Mouse (Mus musculus) heart, embryonic 12.5 days (tissue): ENCODE results near the gene Cpa4. TPM values are rescaled to one million over a fixed set of nuclear protein-coding genes. Genes with fewer than 3 reads are reported as not detected.

Experiments
- ATAC-seq: fragments of 200-750 bp; cut with Nextera tagmentation; 2 replicates; pipeline ENCODE4 v1.8.0; 2017; ENCODE audit warnings: moderate TSS enrichment, moderate library complexity; ENCODE audit not compliant: insufficient number of reproducible peaks, low FRiP score
- H3K27ac ChIP-seq: fragments of 300-500 bp; sonication (generic); 2 replicates; pipeline ENCODE4 v1.5.1; 2016; ENCODE audit warnings: mild to moderate bottlenecking, moderate library complexity; ENCODE audit not compliant: poor library complexity, severe bottlenecking
- H3K27me3 ChIP-seq: fragments of 300-500 bp; sonication (generic); replicated peaks from 2 replicates; pipeline ENCODE4 v1.6.1; 2016; ENCODE audit warnings: mild to moderate bottlenecking, moderate library complexity
- H3K36me3 ChIP-seq: fragments of 300-500 bp; sonication (generic); 2 replicates; pipeline ENCODE4 v1.6.1; 2016; ENCODE audit warnings: mild to moderate bottlenecking, moderate library complexity
- H3K4me1 ChIP-seq: fragments of 300-500 bp; sonication (generic); replicated peaks from 2 replicates; pipeline ENCODE4 v1.6.1; 2016; ENCODE audit warnings: mild to moderate bottlenecking
- H3K4me2 ChIP-seq: fragments of 300-500 bp; sonication (generic); 2 replicates; pipeline ENCODE4 v1.6.1; 2016; ENCODE audit warnings: mild to moderate bottlenecking, moderate library complexity
- H3K4me3 ChIP-seq: fragments of 300-500 bp; sonication (generic); 2 replicates; pipeline ENCODE4 v1.5.1; 2016; ENCODE audit warnings: mild to moderate bottlenecking
- H3K9ac ChIP-seq: fragments of 300-500 bp; sonication (generic); 2 replicates; pipeline ENCODE4 v1.6.1; 2016; ENCODE audit warnings: mild to moderate bottlenecking, moderate library complexity
- H3K9me3 ChIP-seq: fragments of 300-500 bp; sonication (generic); replicated peaks from 2 replicates; pipeline ENCODE4 v1.6.1; 2016; ENCODE audit warnings: mild to moderate bottlenecking, moderate library complexity
- WGBS: fragments of 180-500 bp; shearing (Covaris S2); methylation state at CpG from one replicate; pipeline ENCODE4 v1.1.7; 2016; 5-methylcytosine and 5-hydroxymethylcytosine counted together
- polyA plus RNA-seq: library from polyadenylated mRNA; unstranded; fragments of >200 nt; fragmentation: Nextera tagmentation; extraction: Ambion mirVana; gene quantifications from 2 replicates; pipeline ENCODE4 v1.2.1, GENCODE M21; 2016

Gene Cpa4
- polyA plus RNA-seq, 1 experiment from 2014 or later, result 2.9 TPM

- Histone ChIP-seq H3K27ac (peak overlapping the region; percentile 91), H3K9me3 (no peaks in the 10 kb centered on the region), H3K4me3 (no peak overlapping the region), H3K4me2 (peak overlapping the region; percentile 42), H3K27me3 (no peaks in the 10 kb centered on the region), H3K36me3 (no peaks in the 10 kb centered on the region), H3K9ac (peak overlapping the region; percentile 40; the same call in 1 of the 2 replicates), H3K4me1 (peaks cover 45% of the 10 kb centered on the region)
- WGBS, result 42% methylated on average over 20 of the region's 20 CpGs
- peak; percentile 88 for ATAC-seq
These were observed 4.5 kb downstream of the Cpa4 start for GRCm38 (mm10) chr6:30572456-30573311.

GRCm38 (mm10) chr6:30573380-30573779 is 5.2 kb downstream of the Cpa4 start:
- peaks cover 41% of the 10 kb centered on the region for H3K4me1 ChIP-seq
- H3K27ac ChIP-seq, result peak overlapping the region; percentile 85
- H3K36me3 ChIP-seq, result no peaks in the 10 kb centered on the region
- H3K9me3 ChIP-seq, result no peaks in the 10 kb centered on the region
- H3K9ac ChIP-seq, result no peak overlapping the region
- no peak overlapping the region for H3K4me3 ChIP-seq
- no peaks in the 10 kb centered on the region for H3K27me3 ChIP-seq
- no peak overlapping the region for H3K4me2 ChIP-seq
- ATAC-seq, result no peak
- 43% methylated on average over 5 of the region's 5 CpGs for WGBS

DNA sequence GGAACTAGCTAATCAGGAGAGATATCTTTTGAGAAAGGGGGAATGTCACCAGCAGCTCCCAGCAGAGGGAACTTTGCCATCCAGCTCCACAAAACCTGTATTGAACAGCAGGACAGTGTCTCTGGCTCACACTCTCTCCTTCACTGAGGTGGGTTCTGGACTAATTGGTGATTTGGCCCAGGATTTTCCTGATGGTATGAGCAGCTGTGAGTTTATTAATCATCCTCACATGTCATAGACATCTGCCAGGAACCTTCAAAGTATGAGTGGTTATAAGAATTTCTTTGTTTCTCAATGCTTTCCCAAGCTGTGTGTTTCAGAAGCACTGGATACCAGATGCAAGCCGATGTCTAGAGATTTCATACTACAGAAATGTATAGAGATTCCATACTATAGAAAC is 6.8 kb downstream of the Cpa4 start:
- no peaks in the 10 kb centered on the region for H3K9me3 ChIP-seq
- no peak for ATAC-seq
- H3K4me3 ChIP-seq, result no peak overlapping the region
- H3K27me3 ChIP-seq, result no peaks in the 10 kb centered on the region
- H3K36me3 ChIP-seq, result no peaks in the 10 kb centered on the region
- 78% methylated on average over 1 of the region's 1 CpGs for WGBS
- no peak overlapping the region for H3K4me2 ChIP-seq
- no peak overlapping the region for H3K9ac ChIP-seq
- no peak overlapping the region for H3K27ac ChIP-seq
- peaks cover 31% of the 10 kb centered on the region for H3K4me1 ChIP-seq

- H3K27me3 ChIP-seq, result no peaks in the 10 kb centered on the region
- no peak overlapping the region for H3K4me2 ChIP-seq
- no peaks in the 10 kb centered on the region for H3K9me3 ChIP-seq
- no peak overlapping the region for H3K9ac ChIP-seq
- ATAC-seq, result no peak
- peaks cover 23% of the 10 kb centered on the region for H3K4me1 ChIP-seq
- H3K36me3 ChIP-seq, result no peaks in the 10 kb centered on the region
- no peak overlapping the region for H3K4me3 ChIP-seq
- no peak overlapping the region for H3K27ac ChIP-seq
- 80% methylated on average over 17 of the region's 17 CpGs for WGBS
These were observed 8.5 kb downstream of the Cpa4 start for GRCm38 (mm10) chr6:30576477-30577203.

GRCm38 (mm10) chr6:30579961-30580840 is 12.0 kb downstream of the Cpa4 start:
- Histone ChIP-seq H3K4me2 (no peak overlapping the region), H3K27me3 (no peaks in the 10 kb centered on the region), H3K4me3 (no peak overlapping the region), H3K9ac (no peak overlapping the region), H3K27ac (no peak overlapping the region), H3K36me3 (no peaks in the 10 kb centered on the region), H3K9me3 (0 out of 2 replicates have a peak, but pooled peaks cover 2% of the 10 kb centered on the region), H3K4me1 (no peaks in the 10 kb centered on the region)
- ATAC-seq, result no peak
- WGBS, result 78% methylated on average over 17 of the region's 17 CpGs

DNA sequence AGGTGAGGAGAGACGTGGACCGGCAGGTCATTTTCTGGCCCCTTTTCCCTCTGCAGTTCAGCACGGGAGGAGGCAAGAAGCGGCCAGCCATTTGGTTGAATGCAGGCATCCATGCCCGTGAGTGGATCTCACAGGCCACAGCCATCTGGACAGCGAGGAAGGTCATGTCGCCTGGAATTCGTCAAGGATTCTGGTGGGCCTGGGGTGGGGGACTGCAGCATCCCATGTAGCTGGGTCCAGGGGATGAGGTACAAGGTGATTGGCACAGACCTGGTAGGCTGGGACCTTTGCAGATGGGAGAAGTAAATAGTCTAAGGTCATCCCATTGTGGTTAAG is 12.6 kb downstream of the Cpa4 start:
- 52% methylated on average over 8 of the region's 8 CpGs for WGBS

GRCm38 (mm10) chr6:30586886-30587442 is 18.8 kb downstream of the Cpa4 start:
- no peak for ATAC-seq
- Histone ChIP-seq H3K4me1 (peaks cover 21% of the 10 kb centered on the region), H3K27ac (no peak overlapping the region), H3K36me3 (no peaks in the 10 kb centered on the region), H3K9me3 (0 out of 2 replicates have a peak, but pooled peaks cover 2% of the 10 kb centered on the region), H3K4me2 (no peak overlapping the region), H3K27me3 (no peaks in the 10 kb centered on the region), H3K9ac (no peak overlapping the region), H3K4me3 (no peak overlapping the region)
- WGBS, result 57% methylated on average over 7 of the region's 7 CpGs

More for the DNA sequence above, 12.6 kb downstream of the Cpa4 start:
- Histone ChIP-seq H3K9me3 (0 out of 2 replicates have a peak, but pooled peaks cover 2% of the 10 kb centered on the region), H3K4me2 (no peak overlapping the region), H3K9ac (no peak overlapping the region), H3K36me3 (no peaks in the 10 kb centered on the region), H3K4me3 (no peak overlapping the region), H3K27ac (no peak overlapping the region), H3K4me1 (no peaks in the 10 kb centered on the region), H3K27me3 (no peaks in the 10 kb centered on the region)
- ATAC-seq, result no peak

GRCm38 (mm10) chr6:30589819-30590218 is 21.6 kb downstream of the Cpa4 start:
- WGBS, result 10% methylated on average over 2 of the region's 2 CpGs

GRCm38 (mm10) chr6:30591851-30592404 is 23.8 kb downstream of the Cpa4 start:
- Histone ChIP-seq H3K9ac (no peak overlapping the region), H3K9me3 (no peaks in the 10 kb centered on the region), H3K4me1 (peaks cover 22% of the 10 kb centered on the region), H3K27ac (no peak overlapping the region), H3K4me3 (no peak overlapping the region), H3K4me2 (no peak overlapping the region), H3K27me3 (no peaks in the 10 kb centered on the region), H3K36me3 (no peaks in the 10 kb centered on the region)
- WGBS, result 54% methylated on average over 5 of the region's 5 CpGs
- ATAC-seq, result no peak

More at GRCm38 (mm10) chr6:30589819-30590218, 21.6 kb downstream of the Cpa4 start:
- H3K4me1 ChIP-seq, result peaks cover 24% of the 10 kb centered on the region
- H3K9ac ChIP-seq, result 0 out of 2 replicates have a peak overlapping the region, but pooled peaks have one; percentile 9
- H3K4me2 ChIP-seq, result no peak overlapping the region
- no peaks in the 10 kb centered on the region for H3K9me3 ChIP-seq
- H3K27ac ChIP-seq, result peak overlapping the region; percentile 63; the same call in 1 of the 2 replicates
- H3K4me3 ChIP-seq, result no peak overlapping the region
- no peak for ATAC-seq
- H3K36me3 ChIP-seq, result no peaks in the 10 kb centered on the region
- H3K27me3 ChIP-seq, result no peaks in the 10 kb centered on the region

DNA sequence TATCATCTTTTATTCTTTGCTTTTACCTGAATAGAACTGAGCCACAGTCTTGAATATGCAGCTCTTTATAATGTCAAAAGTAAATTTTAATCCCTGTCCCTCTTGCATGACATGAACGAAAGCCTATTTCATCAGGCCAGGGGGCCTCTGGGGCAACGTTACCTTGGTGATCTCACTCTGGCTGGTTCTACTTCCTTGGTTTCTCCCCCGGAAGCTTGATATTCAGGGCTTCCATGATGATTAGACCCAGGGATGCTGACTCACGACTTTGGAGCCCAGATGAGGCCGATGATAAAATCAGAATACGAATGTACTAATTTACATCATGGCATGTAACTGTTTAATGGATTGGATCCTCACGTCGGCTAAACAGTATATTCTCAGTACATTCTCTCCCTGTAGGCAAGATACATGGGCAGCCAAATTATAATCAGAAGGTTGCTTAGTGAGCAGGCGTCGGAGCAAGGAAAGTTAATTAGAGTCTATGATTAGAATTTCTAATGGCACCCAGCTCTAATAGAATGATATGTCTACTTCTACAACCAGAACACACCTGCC is 24.3 kb downstream of the Cpa4 start:
- ATAC-seq, result no peak
- Histone ChIP-seq H3K4me1 (peaks cover 17% of the 10 kb centered on the region), H3K27ac (no peak overlapping the region), H3K4me3 (no peak overlapping the region), H3K4me2 (no peak overlapping the region), H3K36me3 (no peaks in the 10 kb centered on the region), H3K9me3 (no peaks in the 10 kb centered on the region), H3K27me3 (no peaks in the 10 kb centered on the region), H3K9ac (no peak overlapping the region)
- 76% methylated on average over 10 of the region's 10 CpGs for WGBS
